Mouse (Mus musculus) embryonic stem cell, embryonic (primary cell): Measurements from ENCODE around the gene Prss41.

Experiments
- CTCF ChIA-PET, 4 experiments: fragments of 300-600 bp in 2 of 4; fragments of 350-600 bp in 2 of 4; sonication (Branson Sonifier 250); formaldehyde crosslinking; loops; one replicate each; lab custom pipeline; 2022; ENCODE audit warnings: inconsistent platforms in 2 of 4; lab: Charles Lee
- POLR2A ChIA-PET, 4 experiments: fragments of 300-600 bp in 2 of 4; fragments of 350-600 bp in 2 of 4; sonication (Branson Sonifier 250); formaldehyde crosslinking; loops; one replicate each; lab custom pipeline; 2022; ENCODE audit warnings: antibody characterized with exemption in 4 of 4, inconsistent platforms in 1 of 4; lab: Charles Lee

Prss41 gene

GRCm38 (mm10) chr17:23807918-23808317, 36.1 kb downstream of the Prss41 start:
- CTCF ChIA-PET: interaction anchor here in 1 of 4 experiments (0.9 kb wide), 1 partner anchor 34 kb away, joined by 3 read pairs; no protein-coding TSS in a partner anchor
- POLR2A ChIA-PET: interaction anchor here in 2 of 4 experiments (0.5 to 11.7 kb wide), 14 partner anchors 8 to 73 kb away, joined by 3 to 622 read pairs (median 6); partner anchors contain the start of genes Elob (in 1 of the 2), Flywch1 (in 1 of the 2), Prss32 (in 1 of the 2) and Prss33 (in 1 of the 2)

- CTCF ChIA-PET: interaction anchor here (0.5 to 2.2 kb wide), 15 partner anchors 13 to 101 kb away, joined by 3 to 15 read pairs (median 3); partner anchors contain the start of genes Prss32 (in 2 of the 4), Prss41 (in 1 of the 4) and Srrm2 (in 1 of the 4)
Observed at GRCm38 (mm10) chr17:23806867-23807266, 37.1 kb downstream of the Prss41 start.

GRCm38 (mm10) chr17:23804426-23805085, 39.4 kb downstream of the Prss41 start:
- ChIA-PET POLR2A (interaction anchor here in 3 of 4 experiments (0.7 to 11.7 kb wide), 26 partner anchors 8 to 226 kb away, joined by 3 to 622 read pairs (median 10); partner anchors contain the start of genes Elob (in 3 of the 3), Flywch2 (in 2 of the 3), Srrm2 (in 2 of the 3) and Flywch1 (in 1 of the 3)), CTCF (interaction anchor here in 1 of 4 experiments (0.7 to 1.5 kb wide), 2 partner anchors 25 to 30 kb away, joined by 3 to 4 read pairs; partner anchors contain the start of gene Elob)

More at GRCm38 (mm10) chr17:23806867-23807266, 37.1 kb downstream of the Prss41 start:
- POLR2A ChIA-PET: interaction anchor here in 3 of 4 experiments (0.7 to 11.7 kb wide), 21 partner anchors 9 to 84 kb away, joined by 3 to 622 read pairs (median 4); partner anchors contain the start of genes Prss32 (in 2 of the 3), Prss41 (in 2 of the 3), 1520401A03Rik (in 1 of the 3) and Elob (in 1 of the 3)

GRCm38 (mm10) chr17:23803366-23804041, 40.5 kb downstream of the Prss41 start:
- ChIA-PET CTCF (interaction anchor here in 2 of 4 experiments (0.6 to 1.8 kb wide), 10 partner anchors 16 to 231 kb away, joined by 3 to 13 read pairs (median 4); partner anchors contain the start of genes Prss32 (in 2 of the 2), Prss41 (in 2 of the 2) and Elob (in 1 of the 2)), POLR2A (interaction anchor here (0.6 to 11.7 kb wide), 87 partner anchors 7 to 937 kb away, joined by 3 to 622 read pairs (median 5); partner anchors contain the start of genes Elob (in 4 of the 4), Flywch1 (in 3 of the 4), Flywch2 (in 3 of the 4) and Prss32 (in 3 of the 4))

GRCm38 (mm10) chr17:23802746-23803365, 41.1 kb downstream of the Prss41 start:
- ChIA-PET POLR2A (interaction anchor here (0.6 to 11.7 kb wide), 104 partner anchors 8 to 1282 kb away, joined by 3 to 622 read pairs (median 4); partner anchors contain the start of genes Elob (in 4 of the 4), Flywch1 (in 3 of the 4), Flywch2 (in 3 of the 4) and Prss32 (in 3 of the 4)), CTCF (interaction anchor here in 2 of 4 experiments (0.6 to 1.8 kb wide), 10 partner anchors 15 to 244 kb away, joined by 3 to 13 read pairs (median 4); partner anchors contain the start of genes Prss32 (in 2 of the 2), Prss41 (in 2 of the 2) and Elob (in 1 of the 2))

- ChIA-PET POLR2A (interaction anchor here in 3 of 4 experiments (0.6 to 11.7 kb wide), 24 partner anchors 12 to 727 kb away, joined by 3 to 622 read pairs (median 8); partner anchors contain the start of genes Elob (in 2 of the 3), Flywch2 (in 2 of the 3), Srrm2 (in 2 of the 3) and Zscan10 (in 2 of the 3)), CTCF (interaction anchor here in 3 of 4 experiments (0.5 to 1.8 kb wide), 7 partner anchors 11 to 42 kb away, joined by 3 to 13 read pairs (median 6); partner anchors contain the start of genes Elob (in 1 of the 3), Prss32 (in 1 of the 3), Prss41 (in 1 of the 3) and Srrm2 (in 1 of the 3))
Observed at GRCm38 (mm10) chr17:23801627-23802026, 42.3 kb downstream of the Prss41 start.

GRCm38 (mm10) chr17:23797316-23797715, 46.7 kb downstream of the Prss41 start:
- CTCF ChIA-PET: no interaction called here
- POLR2A ChIA-PET: no interaction called here

GRCm38 (mm10) chr17:23795323-23795722, 48.6 kb downstream of the Prss41 start:
- POLR2A ChIA-PET: interaction anchor here in 3 of 4 experiments (0.6 to 2.5 kb wide), 9 partner anchors 9 to 248 kb away, joined by 3 to 18 read pairs (median 4); partner anchors contain the start of gene Flywch2 (in 1 of the 3)
- CTCF ChIA-PET: no interaction called here

GRCm38 (mm10) chr17:23791079-23791357, 53.0 kb downstream of the Prss41 start:
- POLR2A ChIA-PET: interaction anchor here in 3 of 4 experiments (0.6 to 8.9 kb wide), 19 partner anchors 8 to 190 kb away, joined by 3 to 219 read pairs (median 5); partner anchors contain the start of genes Elob (in 2 of the 3), Paqr4 (in 2 of the 3), Prss32 (in 1 of the 3) and Zscan10 (in 1 of the 3)
- CTCF ChIA-PET: interaction anchor here in 2 of 4 experiments (0.7 to 1.7 kb wide), 2 partner anchors 44 to 53 kb away, joined by 5 to 11 read pairs; partner anchors contain the start of genes Prss32 (in 1 of the 2) and Prss41 (in 1 of the 2)

- POLR2A ChIA-PET: interaction anchor here (0.6 to 8.9 kb wide), 22 partner anchors 8 to 52 kb away, joined by 3 to 219 read pairs (median 4); partner anchors contain the start of genes Elob (in 2 of the 4), Paqr4 (in 1 of the 4) and Prss32 (in 1 of the 4)
- CTCF ChIA-PET: interaction anchor here in 3 of 4 experiments (1.0 to 1.7 kb wide), 4 partner anchors 11 to 53 kb away, joined by 3 to 5 read pairs (median 3); partner anchors contain the start of genes Prss32 (in 1 of the 3) and Prss41 (in 1 of the 3)
Observed at GRCm38 (mm10) chr17:23790269-23791078, 53.5 kb downstream of the Prss41 start, which contains the start of gene Srrm2. TSS of gene Srrm2 (plus strand) at chr17:23790532.

GRCm38 (mm10) chr17:23789749-23790268, 54.2 kb downstream of the Prss41 start:
- ChIA-PET POLR2A (interaction anchor here in 3 of 4 experiments (1.0 to 8.9 kb wide), 16 partner anchors 9 to 53 kb away, joined by 3 to 219 read pairs (median 4); partner anchors contain the start of gene Elob (in 1 of the 3)), CTCF (interaction anchor here in 3 of 4 experiments (1.0 to 1.7 kb wide), 4 partner anchors 11 to 54 kb away, joined by 3 to 5 read pairs (median 3); partner anchors contain the start of genes Prss32 (in 1 of the 3) and Prss41 (in 1 of the 3))

- POLR2A ChIA-PET: interaction anchor here in 3 of 4 experiments (0.5 to 8.9 kb wide), 18 partner anchors 11 to 190 kb away, joined by 3 to 219 read pairs (median 6); partner anchors contain the start of genes Elob (in 1 of the 3), Zfp13 (in 1 of the 3) and Zscan10 (in 1 of the 3)
- CTCF ChIA-PET: interaction anchor here in 2 of 4 experiments (0.9 to 1.7 kb wide), 2 partner anchors 33 to 89 kb away, joined by 4 to 5 read pairs; no protein-coding TSS in a partner anchor
Observed at GRCm38 (mm10) chr17:23788973-23789372, 55.0 kb downstream of the Prss41 start.
